Mouse (Mus musculus): ENCODE results near the gene Lrrc37a.
"Not testable (repeated sequence)": the region's sequence is repeated elsewhere in the genome, so short reads cannot be mapped to it uniquely, and the experiment has no call there.

DNA sequence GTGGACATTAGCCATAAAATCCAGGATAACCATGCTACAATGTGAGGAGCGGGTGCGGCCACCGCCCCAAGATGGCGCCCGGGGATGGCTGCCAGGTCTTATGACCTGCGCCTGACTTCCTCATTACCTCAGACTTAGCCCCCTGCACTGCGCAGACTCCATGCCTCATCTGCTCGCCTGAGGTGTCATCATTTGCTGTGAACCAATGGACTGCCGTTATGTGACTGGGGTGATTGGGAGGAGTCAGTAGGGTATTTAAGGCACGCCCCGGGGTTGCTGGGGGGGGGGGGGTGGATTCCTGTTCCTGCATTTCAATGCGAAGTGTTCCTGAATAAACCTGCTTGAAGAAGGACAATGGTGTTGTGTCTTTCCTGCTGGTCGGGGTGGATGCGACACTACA, 54.7 kb downstream of the Lrrc37a start:
- not testable (repeated sequence) for TF ChIP-seq CTCF (IDR thresholded peaks at IDR 0.05; ENCODE audit: borderline replicate concordance, insufficient read depth, low read length); POLR2A (IDR thresholded peaks at IDR 0.05; ENCODE audit: low read depth, low read length)
